Comparison of ENCODE assay signal across 8 mouse cellular contexts in genomic region chr6:147475727-147476613, GRCm38 (mm10). TPM values are rescaled to one million over a fixed set of nuclear protein-coding genes. Genes with fewer than 3 reads are reported as not detected.
DNase-seq lines count a peak whose midpoint lies in the region; ATAC-seq lines count a peak whose summit lies in the region.

Ccdc91 (plus strand) TSS chr6:147475828.

- peak within 1 kb of the TSS; percentile 82 for H3K4me2 ChIP-seq in forebrain, embryonic 11.5 days (ENCODE audit: low read depth, low read length, severe bottlenecking)
- peak within 1 kb of the TSS; percentile 87 for H3K4me2 ChIP-seq in heart, embryonic 16.5 days (ENCODE audit: low read depth, low read length)
- H3K4me2 ChIP-seq in liver, embryonic 15.5 days, result peak within 1 kb of the TSS; percentile 74
- H3K4me2 ChIP-seq in neural tube, embryonic 12.5 days (replicated peaks), result peak within 1 kb of the TSS; percentile 82

- no peaks in the 10 kb centered on the region for H3K27me3 ChIP-seq in forebrain, embryonic 11.5 days (ENCODE audit: control insufficient read depth, insufficient read depth, low read length)
- H3K27me3 ChIP-seq in heart, embryonic 16.5 days (ENCODE audit: control insufficient read depth, insufficient read depth, low read length), result no peaks in the 10 kb centered on the region
- no peaks in the 10 kb centered on the region for H3K27me3 ChIP-seq in liver, embryonic 15.5 days
- H3K27me3 ChIP-seq in neural tube, embryonic 12.5 days (replicated peaks), result no peaks in the 10 kb centered on the region

- H3K9ac ChIP-seq in forebrain, embryonic 11.5 days (ENCODE audit: low read length), result peak within 1 kb of the TSS; percentile 80
- H3K9ac ChIP-seq in heart, embryonic 16.5 days (ENCODE audit: low read length), result peak within 1 kb of the TSS; percentile 85
- H3K9ac ChIP-seq in liver, embryonic 15.5 days, result peak within 1 kb of the TSS; percentile 39; the same call in 1 of the 2 replicates
- H3K9ac ChIP-seq in neural tube, embryonic 12.5 days, result peak within 1 kb of the TSS; percentile 77

- under 1% methylated on average over 78 of the region's 78 CpGs for WGBS in forebrain, embryonic 11.5 days
- under 1% methylated on average over 78 of the region's 78 CpGs for WGBS in heart, embryonic 16.5 days
- under 1% methylated on average over 78 of the region's 78 CpGs for WGBS in liver, embryonic 15.5 days (ENCODE audit: insufficient replicate concordance)
- under 1% methylated on average over 77 of the region's 78 CpGs for WGBS in neural tube, embryonic 12.5 days

- peak within 1 kb of the TSS; percentile 65 for H3K4me3 ChIP-seq in forebrain, embryonic 11.5 days (ENCODE audit: low read depth, low read length)
- H3K4me3 ChIP-seq in heart, embryonic 16.5 days (ENCODE audit: low read length), result peak within 1 kb of the TSS; percentile 78
- peak within 1 kb of the TSS; percentile 65 for H3K4me3 ChIP-seq in liver, embryonic 15.5 days (replicated peaks)
- H3K4me3 ChIP-seq in neural tube, embryonic 12.5 days, result peak within 1 kb of the TSS; percentile 79

- peak; percentile 82 for DNase-seq in c-Kit-positive CD71-positive TER-119-negative erythroid progenitor cells, embryonic 14.5 days (ENCODE audit: low read depth)
- peak; percentile 95 for DNase-seq in forebrain, embryonic 11.5 days (ENCODE audit: low spot score)
- peak; percentile 92 to 94 for DNase-seq in kidney, postnatal 36 days
- DNase-seq in telencephalon, adult 2 months (ENCODE audit: low read depth, low spot score), result peak; percentile 82

- H3K9me3 ChIP-seq in forebrain, embryonic 11.5 days (ENCODE audit: control insufficient read depth, low read length), result no peaks in the 10 kb centered on the region
- no peaks in the 10 kb centered on the region for H3K9me3 ChIP-seq in heart, embryonic 16.5 days (replicated peaks; ENCODE audit: control insufficient read depth, low read length)
- no peaks in the 10 kb centered on the region for H3K9me3 ChIP-seq in liver, embryonic 15.5 days (replicated peaks)
- no peaks in the 10 kb centered on the region for H3K9me3 ChIP-seq in neural tube, embryonic 12.5 days

- ATAC-seq in CD4-positive, CD25-positive, alpha-beta regulatory T cell, adult 4 months, result peak; percentile 85
- peak; percentile 96 for ATAC-seq in forebrain, embryonic 11.5 days (replicated peaks; ENCODE audit: low FRiP score)
- peak; percentile 95 for ATAC-seq in heart, embryonic 16.5 days (replicated peaks; ENCODE audit: extremely low read depth, insufficient read depth, low FRiP score)
- ATAC-seq in liver, embryonic 15.5 days (ENCODE audit: insufficient read depth), result peak; percentile 93
- ATAC-seq in neural tube, embryonic 12.5 days (ENCODE audit: low FRiP score, low read depth), result peak; percentile 98

- H3K36me3 ChIP-seq in forebrain, embryonic 11.5 days (ENCODE audit: control insufficient read depth, insufficient read depth, low read length), result no peaks in the 10 kb centered on the region
- H3K36me3 ChIP-seq in heart, embryonic 16.5 days (ENCODE audit: control insufficient read depth, insufficient read depth), result no peaks in the 10 kb centered on the region
- no peaks in the 10 kb centered on the region for H3K36me3 ChIP-seq in liver, embryonic 15.5 days (replicated peaks)
- H3K36me3 ChIP-seq in neural tube, embryonic 12.5 days, result no peaks in the 10 kb centered on the region

- H3K27ac ChIP-seq in forebrain, embryonic 11.5 days (ENCODE audit: low read depth, low read length), result peak within 1 kb of the TSS; percentile 55
- H3K27ac ChIP-seq in heart, embryonic 16.5 days (ENCODE audit: low read length), result peak within 1 kb of the TSS; percentile 88
- peak within 1 kb of the TSS; percentile 54; the same call in 1 of the 2 replicates for H3K27ac ChIP-seq in liver, embryonic 15.5 days (replicated peaks)
- 0 out of 2 replicates have a peak within 1 kb of the TSS, but pooled peaks have one; percentile 51 for H3K27ac ChIP-seq in neural tube, embryonic 12.5 days

- no peaks in the 10 kb centered on the region for H3K4me1 ChIP-seq in forebrain, embryonic 11.5 days (replicated peaks; ENCODE audit: control insufficient read depth, insufficient read depth, low read length)
- peaks cover 4% of the 10 kb centered on the region for H3K4me1 ChIP-seq in heart, embryonic 16.5 days (ENCODE audit: control insufficient read depth, insufficient read depth, low read length)
- H3K4me1 ChIP-seq in liver, embryonic 15.5 days (replicated peaks), result peaks cover 7% of the 10 kb centered on the region; the same call in 1 of the 2 replicates
- peaks cover 4% of the 10 kb centered on the region for H3K4me1 ChIP-seq in neural tube, embryonic 12.5 days

RNA-seq across cellular contexts. Expression of gene Ccdc91, which starts in this region (rescaled TPM):
- 10 to 100 TPM; 10.6 to 14.5 TPM for polyA plus RNA-seq in CD4-positive, CD25-positive, alpha-beta regulatory T cell, adult 4 months (2017; shearing (Covaris generic))
- polyA plus RNA-seq in forebrain, embryonic 11.5 days (2014; fragmentation: Nextera tagmentation; extraction: Ambion mirVana), result 23.1 and 27.3 TPM in 2 replicates
- 25.6 and 26.8 TPM in 2 replicates for polyA plus RNA-seq in heart, embryonic 16.5 days (2015; fragmentation: Nextera tagmentation; extraction: Ambion mirVana)
- polyA plus RNA-seq in liver, embryonic 15.5 days (2015; fragmentation: Nextera tagmentation; extraction: Ambion mirVana), result 5.5 and 5.6 TPM in 2 replicates
- 32.3 and 39.2 TPM in 2 replicates for polyA plus RNA-seq in neural tube, embryonic 12.5 days (2016; fragmentation: Nextera tagmentation; extraction: Ambion mirVana)

Comparison
In these comparisons a context has a peak if more than half of its experiments do, and no peak if none do; other contexts are left out.
1. Peak in every context shown above with its lines: DNase-seq, ATAC-seq, H3K4me3 ChIP-seq and H3K27ac ChIP-seq.